Mouse (Mus musculus): ENCODE data around the gene Cyp2w1. TPM values are rescaled to one million over a fixed set of nuclear protein-coding genes. Genes with fewer than 3 reads are reported as not detected.

The Cyp2w1 gene
- total RNA-seq, 1 experiment from 2014 or later = not detected

GRCm38 (mm10) chr5:139355235-139355772, 2.9 kb downstream of the Cyp2w1 start:
- peak; percentile 55; the same call in 1 of the 2 replicates for ATAC-seq (replicated peaks; ENCODE audit: insufficient number of reproducible peaks, low FRiP score, low TSS enrichment, poor library complexity, severe bottlenecking)

- no peak for ATAC-seq (replicated peaks; ENCODE audit: insufficient number of reproducible peaks, low FRiP score, low TSS enrichment, poor library complexity, severe bottlenecking)
Measured at GRCm38 (mm10) chr5:139358653-139359052, 6.2 kb downstream of the Cyp2w1 start.

GRCm38 (mm10) chr5:139359244-139359643, 6.8 kb downstream of the Cyp2w1 start:
- ATAC-seq (replicated peaks; ENCODE audit: insufficient number of reproducible peaks, low FRiP score, low TSS enrichment, poor library complexity, severe bottlenecking) = no peak

GRCm38 (mm10) chr5:139363858-139364257, 11.4 kb downstream of the Cyp2w1 start:
- no peak for ATAC-seq (replicated peaks; ENCODE audit: insufficient number of reproducible peaks, low FRiP score, low TSS enrichment, poor library complexity, severe bottlenecking)

GRCm38 (mm10) chr5:139364260-139364910, 12.0 kb downstream of the Cyp2w1 start:
- ATAC-seq (replicated peaks; ENCODE audit: insufficient number of reproducible peaks, low FRiP score, low TSS enrichment, poor library complexity, severe bottlenecking) = peak; percentile 50

- ATAC-seq (replicated peaks; ENCODE audit: insufficient number of reproducible peaks, low FRiP score, low TSS enrichment, poor library complexity, severe bottlenecking) = no peak
Measured at GRCm38 (mm10) chr5:139364911-139365571, 12.6 kb downstream of the Cyp2w1 start.

GRCm38 (mm10) chr5:139365827-139366226, 13.4 kb downstream of the Cyp2w1 start:
- ATAC-seq (replicated peaks; ENCODE audit: insufficient number of reproducible peaks, low FRiP score, low TSS enrichment, poor library complexity, severe bottlenecking) = peak; percentile 61

GRCm38 (mm10) chr5:139366484-139366883, 14.1 kb downstream of the Cyp2w1 start:
- no peak for ATAC-seq (replicated peaks; ENCODE audit: insufficient number of reproducible peaks, low FRiP score, low TSS enrichment, poor library complexity, severe bottlenecking)

GRCm38 (mm10) chr5:139367884-139368458, 15.6 kb downstream of the Cyp2w1 start:
- no peak for ATAC-seq (replicated peaks; ENCODE audit: insufficient number of reproducible peaks, low FRiP score, low TSS enrichment, poor library complexity, severe bottlenecking)

GRCm38 (mm10) chr5:139368638-139369320, 16.4 kb downstream of the Cyp2w1 start:
- ATAC-seq (replicated peaks; ENCODE audit: insufficient number of reproducible peaks, low FRiP score, low TSS enrichment, poor library complexity, severe bottlenecking) = no peak

- ATAC-seq (replicated peaks; ENCODE audit: insufficient number of reproducible peaks, low FRiP score, low TSS enrichment, poor library complexity, severe bottlenecking) = no peak
Measured at GRCm38 (mm10) chr5:139370336-139370735, 17.9 kb downstream of the Cyp2w1 start.

- ATAC-seq (replicated peaks; ENCODE audit: insufficient number of reproducible peaks, low FRiP score, low TSS enrichment, poor library complexity, severe bottlenecking) = no peak
Measured at GRCm38 (mm10) chr5:139371118-139371517, 18.7 kb downstream of the Cyp2w1 start.

- ATAC-seq (replicated peaks; ENCODE audit: insufficient number of reproducible peaks, low FRiP score, low TSS enrichment, poor library complexity, severe bottlenecking) = peak; percentile 83
Measured at GRCm38 (mm10) chr5:139371631-139372401, 19.4 kb downstream of the Cyp2w1 start.

- 0 out of 2 replicates have a peak, but pooled peaks have one; percentile 8 for ATAC-seq (replicated peaks; ENCODE audit: insufficient number of reproducible peaks, low FRiP score, low TSS enrichment, poor library complexity, severe bottlenecking)
Measured at GRCm38 (mm10) chr5:139373126-139373525, 20.7 kb downstream of the Cyp2w1 start.

GRCm38 (mm10) chr5:139373889-139374444, 21.6 kb downstream of the Cyp2w1 start:
- ATAC-seq (replicated peaks; ENCODE audit: insufficient number of reproducible peaks, low FRiP score, low TSS enrichment, poor library complexity, severe bottlenecking) = no peak

- ATAC-seq (replicated peaks; ENCODE audit: insufficient number of reproducible peaks, low FRiP score, low TSS enrichment, poor library complexity, severe bottlenecking) = no peak
Measured at GRCm38 (mm10) chr5:139374841-139375240, 22.4 kb downstream of the Cyp2w1 start.

GRCm38 (mm10) chr5:139377468-139378270, 25.3 kb downstream of the Cyp2w1 start, which contains the start of gene Gpr146:
Gene Gpr146, plus strand, starts transcription at chr5:139377697.
- ATAC-seq (replicated peaks; ENCODE audit: insufficient number of reproducible peaks, low FRiP score, low TSS enrichment, poor library complexity, severe bottlenecking) = no peak

- no peak for ATAC-seq (replicated peaks; ENCODE audit: insufficient number of reproducible peaks, low FRiP score, low TSS enrichment, poor library complexity, severe bottlenecking)
Measured at GRCm38 (mm10) chr5:139378271-139378556, 25.8 kb downstream of the Cyp2w1 start.
